In the genomic region with DNA sequence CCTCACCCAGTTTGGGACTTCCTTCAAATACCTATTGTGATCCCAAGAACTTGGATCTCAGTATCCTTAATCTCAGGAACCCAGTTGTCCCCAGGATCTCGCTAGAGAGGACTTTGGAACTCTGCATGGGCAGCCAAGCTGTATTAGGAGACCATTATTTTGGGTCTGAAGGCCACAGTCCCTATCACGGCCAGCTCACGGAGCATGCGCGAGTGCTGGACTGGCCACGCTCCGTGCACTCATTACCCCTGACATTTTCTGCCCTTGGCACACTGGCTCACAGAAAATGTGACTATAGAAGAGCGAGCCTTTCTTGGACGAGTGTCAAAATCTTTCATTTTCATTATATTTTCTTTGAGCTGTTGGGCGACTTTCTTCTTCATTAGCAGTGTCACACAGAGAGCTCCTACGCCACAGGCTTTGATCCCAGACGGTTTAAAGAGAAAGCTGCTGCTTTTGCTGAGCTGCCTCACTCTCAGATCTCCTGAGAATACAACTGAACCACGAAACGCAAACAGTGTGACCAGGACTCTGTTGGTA, we compare ENCODE assay signal across 22 mouse cellular contexts.
DNase-seq lines count a peak whose midpoint lies in the region; ATAC-seq lines count a peak whose summit lies in the region.
"Had no signal": no experiment of that assay in that cellular context is flagged by ENCODE, and none has a peak within 500 bp of the region (broad histone marks: within the 10 kb centered on the region; RNA-seq: fewer than 3 reads in every experiment).

No protein-coding gene starts in this region.

- DNase-seq in kidney, adult 11 months, result peak; percentile 62
- no peak for DNase-seq in midbrain, embryonic 10.5 days (ENCODE audit: low spot score)
- peak; percentile 61 for DNase-seq in adrenal gland, postnatal 10 days
- peak; percentile 77 for DNase-seq in kidney, adult 9 months
- no peak for DNase-seq in cerebellum, adult 9-11 months
- no peak for DNase-seq in thymus, postnatal 36 days
- DNase-seq: cerebellum, adult 2 months; gastrocnemius, adult 2 months; heart, adult 2 months; liver; lung, adult 2 months; right cerebral cortex, postnatal 14 days had no signal

- no peak overlapping the region for H3K27ac ChIP-seq in kidney, embryonic 15.5 days
- H3K27ac ChIP-seq in midbrain, embryonic 15.5 days, result no peak overlapping the region
- no peak overlapping the region for H3K27ac ChIP-seq in midbrain, embryonic 10.5 days (replicated peaks)
- H3K27ac ChIP-seq: embryonic facial prominence, embryonic 13.5 days; gastrocnemius, adult 2 months; heart, adult 2 months; hindbrain, embryonic 13.5 days; kidney, postnatal 0 days; macrophage; midbrain, embryonic 13.5 days; stomach, embryonic 15.5 days had no signal

- ATAC-seq in kidney, embryonic 15.5 days (replicated peaks; ENCODE audit: low FRiP score), result no peak
- ATAC-seq in midbrain, embryonic 15.5 days (replicated peaks), result 0 out of 2 replicates have a peak, but pooled peaks have one; percentile 30
- ATAC-seq: activated CD4-positive, CD25-positive, alpha-beta regulatory T cell, adult 4 months; midbrain, embryonic 13.5 days; Patski had no signal

- no peak overlapping the region for H3K4me2 ChIP-seq in kidney, embryonic 15.5 days
- no peak overlapping the region for H3K4me2 ChIP-seq in midbrain, embryonic 15.5 days
- H3K4me2 ChIP-seq: embryonic facial prominence, embryonic 13.5 days; hindbrain, embryonic 13.5 days; midbrain, embryonic 13.5 days; stomach, embryonic 15.5 days had no signal

- no peaks in the 10 kb centered on the region for H3K27me3 ChIP-seq in kidney, embryonic 15.5 days
- H3K27me3 ChIP-seq in midbrain, embryonic 15.5 days (replicated peaks), result no peaks in the 10 kb centered on the region
- H3K27me3 ChIP-seq in midbrain, embryonic 10.5 days (ENCODE audit: low read depth, poor library complexity, severe bottlenecking), result no peaks in the 10 kb centered on the region
- H3K27me3 ChIP-seq: embryonic facial prominence, embryonic 13.5 days; hindbrain, embryonic 13.5 days; midbrain, embryonic 13.5 days; stomach, embryonic 15.5 days had no signal

- WGBS in kidney, embryonic 15.5 days, result 86% methylated on average over 14 of the region's 14 CpGs
- 71% methylated on average over 14 of the region's 14 CpGs for WGBS in midbrain, embryonic 15.5 days
- 92% methylated on average over 14 of the region's 14 CpGs for WGBS in midbrain, embryonic 10.5 days

- H3K36me3 ChIP-seq in kidney, embryonic 15.5 days, result no peaks in the 10 kb centered on the region
- no peaks in the 10 kb centered on the region for H3K36me3 ChIP-seq in midbrain, embryonic 15.5 days (replicated peaks)
- no peaks in the 10 kb centered on the region for H3K36me3 ChIP-seq in midbrain, embryonic 10.5 days
- H3K36me3 ChIP-seq: embryonic facial prominence, embryonic 13.5 days; hindbrain, embryonic 13.5 days; midbrain, embryonic 13.5 days; stomach, embryonic 15.5 days had no signal

- H3K4me1 ChIP-seq in kidney, embryonic 15.5 days, result no peaks in the 10 kb centered on the region
- no peaks in the 10 kb centered on the region for H3K4me1 ChIP-seq in midbrain, embryonic 15.5 days
- no peaks in the 10 kb centered on the region for H3K4me1 ChIP-seq in midbrain, embryonic 10.5 days
- H3K4me1 ChIP-seq: embryonic facial prominence, embryonic 13.5 days; hindbrain, embryonic 13.5 days; midbrain, embryonic 13.5 days; stomach, embryonic 15.5 days had no signal

- no peak overlapping the region for H3K4me3 ChIP-seq in kidney, embryonic 15.5 days (replicated peaks)
- no peak overlapping the region for H3K4me3 ChIP-seq in midbrain, embryonic 15.5 days
- H3K4me3 ChIP-seq in midbrain, embryonic 10.5 days, result no peak overlapping the region
- H3K4me3 ChIP-seq: embryonic facial prominence, embryonic 13.5 days; gastrocnemius, adult 2 months; heart, adult 2 months; hindbrain, embryonic 13.5 days; midbrain, embryonic 13.5 days; stomach, embryonic 15.5 days had no signal

- H3K9me3 ChIP-seq in kidney, embryonic 15.5 days (replicated peaks), result no peaks in the 10 kb centered on the region
- no peaks in the 10 kb centered on the region for H3K9me3 ChIP-seq in midbrain, embryonic 15.5 days
- H3K9me3 ChIP-seq in midbrain, embryonic 10.5 days (replicated peaks), result no peaks in the 10 kb centered on the region
- H3K9me3 ChIP-seq: embryonic facial prominence, embryonic 13.5 days; hindbrain, embryonic 13.5 days; midbrain, embryonic 13.5 days; stomach, embryonic 15.5 days had no signal

- H3K9ac ChIP-seq in kidney, embryonic 15.5 days, result no peak overlapping the region
- no peak overlapping the region for H3K9ac ChIP-seq in midbrain, embryonic 15.5 days
- H3K9ac ChIP-seq: embryonic facial prominence, embryonic 13.5 days; hindbrain, embryonic 13.5 days; midbrain, embryonic 13.5 days; stomach, embryonic 15.5 days had no signal

Comparison
In these comparisons a context has a peak if more than half of its experiments do, and no peak if none do; other contexts are left out.
1. DNase-seq: peak in kidney, adult 11 months (single experiment), adrenal gland, postnatal 10 days (single experiment) and kidney, adult 9 months (single experiment); none in midbrain, embryonic 10.5 days (single experiment), cerebellum, adult 9-11 months (single experiment) and thymus, postnatal 36 days (0 of 2).